Mouse (Mus musculus) neural tube, embryonic 12.5 days (tissue): Measurements from ENCODE around the gene Rpusd3. TPM values are rescaled to one million over a fixed set of nuclear protein-coding genes. Genes with fewer than 3 reads are reported as not detected.

Source experiments
- ATAC-seq: fragments of 200-750 bp; cut with Nextera tagmentation; 2 replicates; pipeline ENCODE4 v1.8.0; 2017; ENCODE audit warnings: low read depth, mild to moderate bottlenecking, moderate TSS enrichment, moderate library complexity; ENCODE audit not compliant: low FRiP score
- H3K27ac ChIP-seq: fragments of 300-500 bp; sonication (generic); 2 replicates; pipeline ENCODE4 v1.5.1; 2016
- H3K27me3 ChIP-seq: fragments of 300-500 bp; sonication (generic); replicated peaks from 2 replicates; pipeline ENCODE4 v1.6.1; 2016; ENCODE audit warnings: mild to moderate bottlenecking
- H3K36me3 ChIP-seq: fragments of 300-500 bp; sonication (generic); 2 replicates; pipeline ENCODE4 v1.6.1; 2016; ENCODE audit warnings: mild to moderate bottlenecking
- H3K4me1 ChIP-seq: fragments of 300-500 bp; sonication (generic); 2 replicates; pipeline ENCODE4 v1.6.1; 2016
- H3K4me2 ChIP-seq: fragments of 300-500 bp; sonication (generic); replicated peaks from 2 replicates; pipeline ENCODE4 v1.6.1; 2016; ENCODE audit warnings: mild to moderate bottlenecking
- H3K4me3 ChIP-seq: fragments of 300-500 bp; sonication (generic); 2 replicates; pipeline ENCODE4 v1.5.1; 2016
- H3K9ac ChIP-seq: fragments of 300-500 bp; sonication (generic); 2 replicates; pipeline ENCODE4 v1.6.1; 2016; ENCODE audit warnings: mild to moderate bottlenecking
- H3K9me3 ChIP-seq: fragments of 300-500 bp; sonication (generic); 2 replicates; pipeline ENCODE4 v1.6.1; 2016; ENCODE audit warnings: mild to moderate bottlenecking
- WGBS: fragments of 180-500 bp; shearing (Covaris S2); methylation state at CpG from one replicate; pipeline ENCODE4 v1.1.7; 2016; 5-methylcytosine and 5-hydroxymethylcytosine counted together
- polyA plus RNA-seq: library from polyadenylated mRNA; unstranded; fragments of >200 nt; fragmentation: Nextera tagmentation; extraction: Ambion mirVana; gene quantifications from 2 replicates; pipeline ENCODE4 v1.2.1, GENCODE M21; 2016

The Rpusd3 gene
- polyA plus RNA-seq, 1 experiment from 2014 or later = 29.3 TPM

DNA sequence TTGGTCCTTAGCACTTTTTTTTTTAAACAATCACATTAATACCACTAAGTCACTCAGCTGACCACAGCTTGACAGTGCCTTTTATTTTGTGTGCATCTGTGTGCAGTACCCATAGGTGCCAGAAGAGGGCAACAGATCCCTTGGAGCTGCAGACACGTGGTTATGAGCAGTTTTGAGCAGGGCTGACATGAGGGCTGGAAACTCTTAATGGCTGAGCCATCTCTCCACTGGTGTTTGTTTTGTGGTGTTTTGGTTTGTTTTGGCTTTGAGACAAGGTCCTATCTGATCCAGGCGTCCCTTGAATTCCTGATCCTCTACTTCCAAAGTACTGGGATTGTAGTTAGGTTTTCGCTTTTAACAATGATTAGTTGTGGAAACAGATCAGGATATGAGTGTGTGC is 8.3 kb upstream of the Rpusd3 start:
- no peak overlapping the region for H3K4me3 ChIP-seq
- no peak for ATAC-seq
- H3K9me3 ChIP-seq = peaks cover 2% of the 10 kb centered on the region; the same call in 1 of the 2 replicates
- H3K9ac ChIP-seq = no peak overlapping the region
- 0 out of 2 replicates have a peak, but pooled peaks cover 3% of the 10 kb centered on the region for H3K27me3 ChIP-seq
- no peak overlapping the region for H3K4me2 ChIP-seq
- 66% methylated on average over 3 of the region's 3 CpGs for WGBS
- no peaks in the 10 kb centered on the region for H3K4me1 ChIP-seq
- H3K27ac ChIP-seq = no peak overlapping the region
- no peaks in the 10 kb centered on the region for H3K36me3 ChIP-seq

DNA sequence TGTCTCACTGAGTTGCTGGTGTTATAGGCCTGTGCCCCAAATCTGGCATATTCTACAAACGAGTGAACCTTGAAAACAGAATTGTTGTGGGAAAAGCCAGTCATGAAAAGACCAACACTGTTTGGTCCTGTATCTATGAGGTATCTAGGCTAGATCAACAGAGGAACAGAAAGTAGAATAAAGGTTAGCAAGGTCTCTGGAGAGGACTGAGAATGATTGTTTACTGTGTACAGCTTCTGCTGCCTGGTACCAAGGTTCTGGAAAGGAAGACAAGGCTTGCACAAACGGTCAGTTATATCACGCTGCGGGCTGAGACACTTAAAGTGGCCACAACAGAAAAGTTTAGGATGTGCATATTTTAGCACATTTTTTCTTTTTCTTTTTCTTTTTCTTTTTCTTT is 7.6 kb upstream of the Rpusd3 start:
- no peaks in the 10 kb centered on the region for H3K36me3 ChIP-seq

DNA sequence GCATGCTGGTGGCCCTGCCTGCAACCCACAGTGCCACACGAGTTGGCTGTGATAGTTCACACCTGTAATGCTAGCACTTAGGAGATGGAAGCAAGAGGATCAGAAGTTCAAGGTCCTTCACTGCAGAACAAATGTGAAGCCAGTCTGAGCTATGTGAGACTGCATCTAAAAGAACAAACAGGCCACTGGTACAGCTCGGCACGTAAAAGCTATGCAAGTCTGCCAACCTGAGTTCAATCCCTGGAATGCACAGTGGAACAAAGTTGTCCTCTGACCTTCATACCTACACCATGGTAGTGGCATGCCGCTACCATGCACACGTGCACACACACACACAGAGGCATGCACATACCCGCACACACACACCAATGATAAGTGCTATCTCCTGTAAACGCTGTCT is 5.0 kb upstream of the Rpusd3 start:
- Histone ChIP-seq H3K4me2 (no peak overlapping the region), H3K4me1 (peaks cover 3% of the 10 kb centered on the region; the same call in 1 of the 2 replicates), H3K9me3 (peaks cover 2% of the 10 kb centered on the region; the same call in 1 of the 2 replicates), H3K36me3 (no peaks in the 10 kb centered on the region), H3K27ac (no peak overlapping the region), H3K27me3 (0 out of 2 replicates have a peak, but pooled peaks cover 3% of the 10 kb centered on the region), H3K4me3 (no peak overlapping the region), H3K9ac (no peak overlapping the region)
- ATAC-seq = no peak
- 85% methylated on average over 7 of the region's 7 CpGs for WGBS

More for the DNA sequence above, 7.6 kb upstream of the Rpusd3 start:
- no peak for ATAC-seq
- Histone ChIP-seq H3K4me3 (no peak overlapping the region), H3K4me1 (no peaks in the 10 kb centered on the region), H3K9ac (no peak overlapping the region), H3K4me2 (no peak overlapping the region), H3K9me3 (peaks cover 2% of the 10 kb centered on the region; the same call in 1 of the 2 replicates), H3K27me3 (0 out of 2 replicates have a peak, but pooled peaks cover 3% of the 10 kb centered on the region), H3K27ac (no peak overlapping the region)
- WGBS = 94% methylated on average over 4 of the region's 4 CpGs

DNA sequence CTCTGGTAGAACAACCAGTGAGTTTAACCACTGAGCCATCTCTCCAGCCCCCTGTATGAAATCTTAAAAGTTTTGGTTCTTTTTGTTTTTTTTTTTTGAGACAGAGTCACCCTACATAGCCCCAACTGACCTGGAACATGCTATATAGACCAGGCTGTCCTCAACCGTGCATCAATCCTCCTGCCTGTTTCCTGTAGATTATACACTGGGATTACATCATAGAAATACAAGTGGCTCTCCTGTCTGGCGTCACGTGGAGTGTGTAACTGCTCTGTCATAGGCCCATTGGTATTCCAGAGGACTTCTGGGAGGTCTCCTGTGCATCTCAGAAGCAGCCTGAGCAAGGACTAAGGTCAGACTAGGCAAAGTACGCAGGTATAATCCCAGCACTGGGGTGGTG is 3.9 kb upstream of the Rpusd3 start:
- Histone ChIP-seq H3K4me2 (no peak overlapping the region), H3K4me3 (no peak overlapping the region), H3K9me3 (peaks cover 2% of the 10 kb centered on the region; the same call in 1 of the 2 replicates), H3K36me3 (no peaks in the 10 kb centered on the region), H3K27ac (no peak overlapping the region), H3K9ac (no peak overlapping the region), H3K27me3 (0 out of 2 replicates have a peak, but pooled peaks cover 3% of the 10 kb centered on the region), H3K4me1 (peaks cover 12% of the 10 kb centered on the region)
- no peak for ATAC-seq
- 76% methylated on average over 4 of the region's 4 CpGs for WGBS

DNA sequence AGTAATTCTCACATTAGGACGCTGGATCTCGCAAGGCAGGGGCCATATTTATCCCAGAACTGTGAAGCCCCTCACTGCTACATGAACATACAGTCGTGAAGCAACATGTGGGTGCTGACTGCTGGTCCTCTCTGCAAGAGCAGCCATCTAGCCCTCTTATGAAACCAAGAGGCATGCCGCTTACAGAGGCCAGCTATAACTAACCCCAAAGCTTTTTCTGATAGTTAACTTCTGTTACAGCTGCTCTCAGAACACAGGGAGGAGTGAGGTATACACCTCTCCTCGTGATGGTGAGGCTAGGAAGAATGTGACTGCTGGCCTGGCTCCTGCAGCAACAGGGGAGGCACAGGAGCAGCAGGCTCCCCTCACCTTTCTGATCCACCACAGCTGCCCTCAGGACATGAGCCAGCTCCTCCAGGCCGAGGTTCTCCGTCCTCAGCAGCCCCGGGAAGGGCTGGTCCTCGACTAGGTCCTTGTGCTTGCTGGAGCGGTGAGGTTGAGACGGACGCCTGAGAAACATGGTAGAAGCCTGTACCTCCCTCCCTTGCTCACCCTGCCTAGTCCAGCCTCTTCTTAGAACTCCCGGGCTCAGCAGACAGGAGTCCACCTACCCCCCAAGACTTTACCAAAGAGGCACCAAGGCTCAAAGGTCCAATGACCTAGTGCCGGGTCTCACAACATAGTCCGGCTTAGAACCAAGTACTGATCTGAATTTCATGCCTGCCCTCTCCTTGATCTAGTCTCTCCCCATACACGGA is 520 bp downstream of the Rpusd3 start:
- ATAC-seq = peak; percentile 74
- Histone ChIP-seq H3K27me3 (no peaks in the 10 kb centered on the region), H3K9me3 (no peaks in the 10 kb centered on the region), H3K4me3 (peak overlapping the region; percentile 55), H3K9ac (peak overlapping the region; percentile 74), H3K4me1 (peaks cover 17% of the 10 kb centered on the region), H3K36me3 (peaks cover 23% of the 10 kb centered on the region; the same call in 1 of the 2 replicates), H3K27ac (no peak overlapping the region), H3K4me2 (peak overlapping the region; percentile 75)
- WGBS = 16% methylated on average over 16 of the region's 16 CpGs

DNA sequence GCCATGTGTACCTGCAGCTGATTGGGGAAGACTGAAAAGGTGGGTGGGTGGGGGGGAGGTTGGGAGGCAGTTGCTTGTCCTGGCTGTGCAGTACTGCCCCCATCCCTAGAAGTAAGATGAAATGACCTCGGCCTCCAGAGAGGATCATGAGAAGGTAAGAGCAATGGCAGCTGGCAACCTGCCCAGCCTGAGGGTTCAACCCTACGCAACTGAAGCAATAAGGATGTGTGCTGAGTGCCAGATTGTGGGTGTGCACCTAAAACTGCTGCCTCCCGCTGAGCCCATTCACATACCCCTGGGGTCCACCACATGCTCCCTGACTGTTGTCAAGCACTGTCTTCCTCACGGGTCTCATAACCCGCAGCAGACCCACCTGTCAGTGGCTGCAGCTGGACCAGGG is 2.7 kb downstream of the Rpusd3 start:
- WGBS = 87% methylated on average over 5 of the region's 5 CpGs
- peaks cover 17% of the 10 kb centered on the region for H3K4me1 ChIP-seq
- no peak overlapping the region for H3K27ac ChIP-seq
- no peak for ATAC-seq
- H3K9ac ChIP-seq = no peak overlapping the region
- no peaks in the 10 kb centered on the region for H3K27me3 ChIP-seq
- H3K36me3 ChIP-seq = peaks cover 29% of the 10 kb centered on the region
- H3K4me3 ChIP-seq = no peak overlapping the region
- H3K4me2 ChIP-seq = no peak overlapping the region
- no peaks in the 10 kb centered on the region for H3K9me3 ChIP-seq

DNA sequence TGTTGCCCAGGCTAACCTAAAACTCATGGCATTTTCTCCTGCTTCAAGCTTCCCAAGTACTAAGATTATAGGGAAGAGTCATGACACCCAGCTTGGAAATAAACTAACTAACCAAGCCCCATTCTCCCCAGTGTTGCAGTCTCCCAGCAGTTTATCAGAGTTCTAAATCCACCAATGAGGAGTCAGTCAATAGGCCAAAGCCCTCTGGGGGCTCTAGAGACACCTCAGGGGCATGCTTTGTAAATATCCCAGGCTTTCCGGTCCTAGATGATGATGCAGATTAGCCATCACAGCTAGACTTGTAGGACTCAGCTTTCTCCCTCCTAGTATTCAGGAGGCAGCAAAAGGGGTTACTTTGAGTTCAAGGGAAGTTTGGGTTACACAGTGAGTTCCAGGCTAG is 9.1 kb downstream of the Rpusd3 start:
- Histone ChIP-seq H3K4me3 (no peak overlapping the region), H3K4me2 (no peak overlapping the region), H3K4me1 (no peaks in the 10 kb centered on the region), H3K9ac (no peak overlapping the region), H3K36me3 (peaks cover 37% of the 10 kb centered on the region), H3K9me3 (no peaks in the 10 kb centered on the region), H3K27ac (no peak overlapping the region), H3K27me3 (no peaks in the 10 kb centered on the region)
- ATAC-seq = no peak
- 74% methylated on average over 1 of the region's 1 CpGs for WGBS

DNA sequence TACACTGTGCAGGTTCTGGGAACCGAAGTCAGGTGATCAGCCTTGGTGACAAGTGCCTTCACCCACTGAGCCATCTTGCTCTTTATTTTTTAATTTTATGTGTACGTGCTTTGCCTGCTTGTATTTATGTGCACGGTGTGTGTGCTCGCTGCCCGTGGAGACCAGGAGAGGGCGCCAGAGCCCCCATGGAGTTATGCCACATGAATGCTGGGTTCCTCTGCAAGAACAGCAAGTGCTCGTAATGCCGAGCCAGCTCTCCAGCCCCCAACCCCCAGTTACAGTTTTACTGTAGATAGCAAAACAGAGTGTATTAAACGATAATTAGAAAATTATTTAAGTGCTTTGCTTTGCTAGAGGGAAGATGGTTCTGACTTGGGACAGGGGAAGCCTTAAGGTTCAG is 12.5 kb downstream of the Rpusd3 start:
- no peaks in the 10 kb centered on the region for H3K9me3 ChIP-seq
- H3K9ac ChIP-seq = no peak overlapping the region
- H3K36me3 ChIP-seq = peaks cover 18% of the 10 kb centered on the region; the same call in 1 of the 2 replicates
- no peaks in the 10 kb centered on the region for H3K4me1 ChIP-seq
- no peak for ATAC-seq
- no peak overlapping the region for H3K4me3 ChIP-seq
- WGBS = 77% methylated on average over 9 of the region's 9 CpGs
- no peak overlapping the region for H3K27ac ChIP-seq
- H3K4me2 ChIP-seq = no peak overlapping the region
- no peaks in the 10 kb centered on the region for H3K27me3 ChIP-seq

DNA sequence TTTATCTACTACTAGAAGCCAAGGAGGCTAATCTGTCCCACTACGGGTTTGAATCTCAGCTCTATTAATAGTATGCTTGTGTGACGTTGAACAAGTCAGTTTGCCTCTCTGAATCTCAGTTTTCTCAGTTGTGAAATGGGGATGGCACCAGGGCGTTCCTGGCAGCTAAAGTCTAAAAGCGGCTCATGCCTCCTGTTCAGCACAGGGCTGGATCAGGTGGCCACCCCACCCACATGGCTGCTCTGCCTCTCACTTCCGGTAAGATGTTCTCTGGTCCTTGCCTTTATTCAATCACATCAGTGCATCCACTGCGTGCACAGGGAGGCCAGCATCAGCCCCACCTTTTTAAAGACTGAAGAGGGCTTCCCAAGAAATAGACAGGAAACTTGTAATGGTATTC is 13.7 kb downstream of the Rpusd3 start:
- H3K4me1 ChIP-seq = no peaks in the 10 kb centered on the region
- no peaks in the 10 kb centered on the region for H3K27me3 ChIP-seq
- H3K36me3 ChIP-seq = peaks cover 18% of the 10 kb centered on the region; the same call in 1 of the 2 replicates
- WGBS = 89% methylated on average over 6 of the region's 6 CpGs
- no peak overlapping the region for H3K4me3 ChIP-seq
- no peak overlapping the region for H3K4me2 ChIP-seq
- H3K27ac ChIP-seq = no peak overlapping the region
- H3K9ac ChIP-seq = no peak overlapping the region
- no peak for ATAC-seq
- H3K9me3 ChIP-seq = no peaks in the 10 kb centered on the region

DNA sequence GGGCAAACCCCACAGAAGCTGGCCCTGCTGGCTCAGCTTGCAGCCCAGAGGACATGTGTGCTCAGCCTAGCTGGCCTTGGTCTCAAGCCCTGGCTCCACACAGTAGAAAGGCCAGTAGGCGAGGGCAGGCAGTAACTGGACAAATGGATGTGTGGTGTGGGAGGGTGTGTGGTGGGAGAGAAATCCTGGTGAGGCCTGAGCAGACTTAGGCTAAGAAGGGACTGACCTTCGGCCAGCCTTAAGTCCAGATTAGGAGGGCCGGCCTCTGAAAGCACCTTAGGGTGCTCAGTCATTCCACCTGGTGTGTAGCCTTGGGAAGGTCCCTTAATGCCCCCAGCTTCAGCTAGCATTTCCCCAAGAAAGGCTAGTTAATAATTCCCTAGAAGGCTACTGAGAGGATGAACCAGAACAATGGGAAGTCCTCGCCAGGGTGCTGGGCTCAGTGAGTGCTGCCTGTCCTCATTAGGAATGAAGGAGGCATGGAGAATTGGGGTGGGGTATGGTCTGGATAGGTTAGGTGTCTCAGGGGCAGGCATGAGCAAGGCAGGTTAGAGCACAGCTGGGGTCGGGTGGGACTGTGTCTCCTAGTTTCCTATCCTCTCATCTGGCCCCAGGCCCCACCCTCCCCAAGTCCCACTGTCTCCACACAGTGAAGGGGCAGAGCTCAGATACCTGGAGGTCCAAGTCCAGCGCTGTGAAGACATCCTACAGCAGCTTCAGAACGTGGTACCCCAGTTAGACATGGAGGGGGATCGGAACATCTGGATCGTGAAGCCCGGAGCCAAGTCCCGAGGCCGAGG is 14.3 kb downstream of the Rpusd3 start:
- H3K4me1 ChIP-seq = no peaks in the 10 kb centered on the region
- H3K9ac ChIP-seq = no peak overlapping the region
- peaks cover 18% of the 10 kb centered on the region; the same call in 1 of the 2 replicates for H3K36me3 ChIP-seq
- 70% methylated on average over 12 of the region's 12 CpGs for WGBS
- no peak overlapping the region for H3K4me3 ChIP-seq
- no peak for ATAC-seq
- no peak overlapping the region for H3K4me2 ChIP-seq
- no peaks in the 10 kb centered on the region for H3K9me3 ChIP-seq
- no peaks in the 10 kb centered on the region for H3K27me3 ChIP-seq
- H3K27ac ChIP-seq = no peak overlapping the region

DNA sequence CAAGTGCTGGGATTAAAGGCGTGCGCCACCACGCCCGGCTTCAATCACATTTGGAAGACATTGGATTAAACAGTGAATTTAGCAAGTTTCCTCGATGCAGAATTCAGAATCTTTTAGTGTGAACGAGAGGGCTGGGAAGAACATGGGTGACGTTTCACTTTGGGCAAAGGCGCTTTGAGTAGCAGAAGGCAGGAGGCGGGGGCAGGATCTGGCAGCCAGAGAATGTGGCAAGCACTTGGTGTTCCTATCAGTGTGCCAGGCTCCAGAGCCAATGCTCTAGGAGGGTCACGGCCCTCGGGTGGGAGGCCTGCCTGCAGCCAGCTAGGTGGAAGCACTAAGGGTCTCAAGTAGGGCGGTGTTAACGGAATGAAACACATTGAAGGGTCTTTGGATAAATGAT is 17.0 kb downstream of the Rpusd3 start:
- Histone ChIP-seq H3K9ac (no peak overlapping the region), H3K4me3 (no peak overlapping the region), H3K27ac (no peak overlapping the region), H3K9me3 (no peaks in the 10 kb centered on the region), H3K27me3 (no peaks in the 10 kb centered on the region), H3K4me2 (no peak overlapping the region), H3K36me3 (peaks cover 14% of the 10 kb centered on the region; the same call in 1 of the 2 replicates), H3K4me1 (no peaks in the 10 kb centered on the region)
- ATAC-seq = no peak
- 91% methylated on average over 13 of the region's 13 CpGs for WGBS

DNA sequence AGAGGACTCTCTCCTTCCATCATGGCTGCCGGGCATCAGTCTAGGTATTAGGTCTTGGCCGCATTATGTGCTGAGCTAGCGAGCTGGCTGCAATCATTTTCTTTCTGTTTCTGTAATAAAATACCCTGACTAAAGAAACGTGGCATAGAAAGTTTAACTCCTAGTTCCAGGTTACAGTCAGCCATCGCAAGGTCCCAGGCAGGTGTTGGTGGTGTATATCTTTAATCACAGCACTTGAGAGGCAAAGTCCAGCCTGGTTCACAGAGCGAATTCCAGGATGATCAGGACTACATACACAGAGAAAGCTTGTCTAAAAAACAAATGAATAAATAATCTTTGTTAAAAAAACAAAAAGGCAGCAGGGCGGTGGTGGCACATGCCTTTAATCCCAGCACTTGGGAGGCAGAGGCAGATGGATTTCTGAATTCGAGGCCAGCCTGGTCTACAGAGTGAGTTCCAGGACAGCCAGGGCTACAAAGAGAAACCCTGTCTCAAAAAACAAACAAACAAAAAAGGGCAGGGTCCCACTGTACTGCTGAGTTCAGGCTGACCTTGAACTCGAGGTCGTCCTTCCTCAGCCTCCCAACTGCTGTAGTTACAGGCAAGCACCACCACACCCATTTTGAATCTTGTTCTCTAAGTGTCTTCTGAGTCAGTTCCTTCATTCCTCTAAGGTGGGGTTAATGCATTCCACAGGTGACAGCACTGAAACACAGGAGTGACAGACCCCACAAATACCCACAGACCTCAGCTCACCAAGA is 22.7 kb downstream of the Rpusd3 start:
- no peak for ATAC-seq
- H3K4me2 ChIP-seq = no peak overlapping the region
- no peaks in the 10 kb centered on the region for H3K9me3 ChIP-seq
- 85% methylated on average over 10 of the region's 10 CpGs for WGBS
- no peak overlapping the region for H3K27ac ChIP-seq
- no peaks in the 10 kb centered on the region for H3K27me3 ChIP-seq
- peaks cover 18% of the 10 kb centered on the region for H3K36me3 ChIP-seq
- H3K9ac ChIP-seq = no peak overlapping the region
- peaks cover 18% of the 10 kb centered on the region for H3K4me1 ChIP-seq
- no peak overlapping the region for H3K4me3 ChIP-seq
